Mouse (Mus musculus) limb, embryonic 14.5 days (tissue): ENCODE data around the gene Akt1. TPM values are rescaled to one million over a fixed set of nuclear protein-coding genes. Genes with fewer than 3 reads are reported as not detected.

ENCODE experiments used
- ATAC-seq: fragments of 200-750 bp; cut with Nextera tagmentation; 2 replicates; pipeline ENCODE4 v1.8.0; 2017; ENCODE audit warnings: low read depth, moderate number of reproducible peaks, moderate TSS enrichment; ENCODE audit not compliant: low FRiP score
- DNase-seq: peaks from one replicate; pipeline ENCODE4 v3.0.0-alpha.2; 2015; ENCODE audit warnings: low spot score
- H3K27ac ChIP-seq: fragments of 300-500 bp; sonication (generic); replicated peaks from 2 replicates; pipeline ENCODE4 v1.5.1; 2014; ENCODE audit warnings: low read depth, mild to moderate bottlenecking, low read length, moderate library complexity, mixed read lengths
- H3K27me3 ChIP-seq: fragments of 300-500 bp; sonication (generic); 2 replicates; pipeline ENCODE4 v1.6.1; 2014; ENCODE audit warnings: low read length, mixed read lengths; ENCODE audit not compliant: control insufficient read depth, insufficient read depth
- H3K36me3 ChIP-seq: fragments of 300-500 bp; sonication (generic); 2 replicates; pipeline ENCODE4 v1.6.1; 2014; ENCODE audit warnings: mild to moderate bottlenecking, low read length, moderate library complexity, mixed read lengths; ENCODE audit not compliant: control insufficient read depth, insufficient read depth
- H3K4me1 ChIP-seq: fragments of 300-500 bp; sonication (generic); 2 replicates; pipeline ENCODE4 v1.6.1; 2014; ENCODE audit warnings: antibody characterized with exemption, low read length, mixed read lengths; ENCODE audit not compliant: control insufficient read depth, insufficient read depth
- H3K4me2 ChIP-seq: fragments of 300-500 bp; sonication (generic); replicated peaks from 2 replicates; pipeline ENCODE4 v1.6.1; 2014; ENCODE audit warnings: low read depth, mild to moderate bottlenecking, low read length, moderate library complexity; ENCODE audit not compliant: severe bottlenecking
- H3K4me3 ChIP-seq: fragments of 300-500 bp; sonication (generic); replicated peaks from 2 replicates; pipeline ENCODE4 v1.5.1; 2014; ENCODE audit warnings: low read length
- H3K9ac ChIP-seq: fragments of 300-500 bp; sonication (generic); 2 replicates; pipeline ENCODE4 v1.6.1; 2014; ENCODE audit warnings: mild to moderate bottlenecking, low read depth, low read length, moderate library complexity; ENCODE audit not compliant: severe bottlenecking
- H3K9me3 ChIP-seq: fragments of 300-500 bp; sonication (generic); 2 replicates; pipeline ENCODE4 v1.6.1; 2016; ENCODE audit warnings: low read length; ENCODE audit not compliant: control insufficient read depth
- POLR2A ChIP-seq: fragments of 200-500 bp; IDR thresholded peaks from 2 replicates; pipeline ENCODE4 v1.8.0; 2012; ENCODE audit warnings: inconsistent platforms, mild to moderate bottlenecking, moderate library complexity, borderline replicate concordance; ENCODE audit not compliant: insufficient read depth, insufficient read length; ENCODE audit errors: extremely low read depth
- WGBS: fragments of 180-500 bp; shearing (Covaris S2); extraction: QIAGEN DNeasy Blood & Tissue Kit; methylation state at CpG from one replicate; pipeline ENCODE4 v1.1.7; 2014; 5-methylcytosine and 5-hydroxymethylcytosine counted together
- polyA plus RNA-seq, 2 experiments: library from polyadenylated mRNA; depleted of rRNA in 1 of 2; stranded (reverse) in 1 of 2; unstranded in 1 of 2; fragments of >200 nt; fragmentation: Nextera tagmentation in 1 of 2; extraction: Ambion mirVana in 1 of 2; gene quantifications; 2 replicates each; pipeline versions ENCODE4 v1.2.1 to v1.2.3; 2012 to 2014

Gene Akt1
- polyA plus RNA-seq, 2 experiments: 148 to 305 TPM

DNA sequence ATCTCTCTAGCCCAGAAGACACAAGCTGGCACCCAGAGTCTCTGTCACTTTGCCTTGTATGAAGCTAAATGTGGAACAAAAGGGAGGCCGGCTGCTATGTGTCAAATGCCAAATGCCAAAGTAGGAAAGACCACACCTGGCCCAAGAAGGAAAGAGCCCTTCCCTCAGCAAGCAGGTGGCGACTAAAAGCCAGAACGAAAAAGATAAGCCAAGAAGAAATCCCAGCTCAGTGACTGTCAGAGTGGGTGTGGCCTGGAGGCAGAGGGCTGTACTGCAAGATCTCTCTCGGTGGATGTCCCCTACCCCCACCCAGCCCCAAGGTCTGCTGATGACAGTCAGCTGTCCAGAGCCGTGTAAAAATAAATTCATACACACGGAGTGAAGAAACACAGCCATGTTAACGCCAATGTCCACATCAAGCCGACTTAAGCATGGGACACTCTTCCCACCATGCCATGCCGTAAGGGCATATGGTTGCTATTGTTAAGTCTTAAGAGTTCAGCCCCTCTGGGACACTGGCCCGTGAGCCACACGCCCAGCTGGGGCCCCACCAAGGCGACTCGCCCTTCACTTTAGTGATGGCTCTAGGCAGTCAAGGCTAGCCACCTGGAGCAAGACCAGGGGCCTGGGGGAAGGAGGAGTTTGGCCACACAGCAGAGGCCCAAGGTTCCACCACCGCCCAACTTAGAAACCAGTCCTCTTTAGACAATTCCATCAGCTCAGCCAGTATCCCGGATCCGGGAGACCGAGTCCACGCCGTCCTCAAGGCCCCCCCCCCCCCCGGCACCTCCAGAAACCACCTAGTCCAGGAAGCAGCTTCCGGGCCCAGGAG is 1.7 kb downstream of the Akt1 start:
- Histone ChIP-seq H3K36me3 (peaks cover 41% of the 10 kb centered on the region), H3K27me3 (peaks cover 2% of the 10 kb centered on the region; the same call in 1 of the 2 replicates), H3K4me2 (peak overlapping the region; percentile 94), H3K4me3 (peak overlapping the region; percentile 99), H3K27ac (peak overlapping the region; percentile 93), H3K4me1 (peaks cover 31% of the 10 kb centered on the region), H3K9ac (peak overlapping the region; percentile 99), H3K9me3 (no peaks in the 10 kb centered on the region)
- ATAC-seq (peak; percentile 35; the same call in 1 of the 2 replicates), DNase-seq (peak; percentile 46)
- TF ChIP-seq POLR2A: no peak
- 9% methylated on average over 19 of the region's 21 CpGs for WGBS

DNA sequence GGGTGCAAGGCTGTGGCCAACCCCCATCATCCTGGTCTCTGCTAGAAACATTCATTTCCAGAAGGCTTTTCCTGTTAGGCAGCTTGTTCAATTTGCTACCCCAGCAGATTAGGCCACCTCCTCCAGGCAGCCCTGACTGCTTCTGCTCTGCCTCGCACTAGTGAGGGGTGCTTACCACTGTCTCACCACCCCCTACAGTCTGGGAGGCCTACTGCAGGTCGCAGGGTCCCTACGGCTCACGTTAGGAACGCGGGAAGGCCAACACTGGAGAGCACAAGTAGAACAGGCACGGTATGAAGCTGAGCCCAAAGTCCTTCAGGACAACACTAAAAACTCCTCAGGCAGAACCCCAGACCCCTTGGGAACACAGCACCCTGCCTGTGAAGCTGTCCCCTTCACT is 2.8 kb downstream of the Akt1 start:
- Histone ChIP-seq H3K9me3 (no peaks in the 10 kb centered on the region), H3K4me1 (peaks cover 31% of the 10 kb centered on the region), H3K9ac (peak overlapping the region; percentile 22; the same call in 1 of the 2 replicates), H3K27ac (0 out of 2 replicates have a peak overlapping the region, but pooled peaks have one; percentile 55), H3K36me3 (peaks cover 50% of the 10 kb centered on the region), H3K4me3 (peak overlapping the region; percentile 99; the same call in 1 of the 2 replicates), H3K4me2 (peak overlapping the region; percentile 94), H3K27me3 (no peaks in the 10 kb centered on the region)
- TF ChIP-seq POLR2A: no peak
- WGBS: 74% methylated on average over 7 of the region's 7 CpGs
- ATAC-seq (no peak), DNase-seq (no peak)

DNA sequence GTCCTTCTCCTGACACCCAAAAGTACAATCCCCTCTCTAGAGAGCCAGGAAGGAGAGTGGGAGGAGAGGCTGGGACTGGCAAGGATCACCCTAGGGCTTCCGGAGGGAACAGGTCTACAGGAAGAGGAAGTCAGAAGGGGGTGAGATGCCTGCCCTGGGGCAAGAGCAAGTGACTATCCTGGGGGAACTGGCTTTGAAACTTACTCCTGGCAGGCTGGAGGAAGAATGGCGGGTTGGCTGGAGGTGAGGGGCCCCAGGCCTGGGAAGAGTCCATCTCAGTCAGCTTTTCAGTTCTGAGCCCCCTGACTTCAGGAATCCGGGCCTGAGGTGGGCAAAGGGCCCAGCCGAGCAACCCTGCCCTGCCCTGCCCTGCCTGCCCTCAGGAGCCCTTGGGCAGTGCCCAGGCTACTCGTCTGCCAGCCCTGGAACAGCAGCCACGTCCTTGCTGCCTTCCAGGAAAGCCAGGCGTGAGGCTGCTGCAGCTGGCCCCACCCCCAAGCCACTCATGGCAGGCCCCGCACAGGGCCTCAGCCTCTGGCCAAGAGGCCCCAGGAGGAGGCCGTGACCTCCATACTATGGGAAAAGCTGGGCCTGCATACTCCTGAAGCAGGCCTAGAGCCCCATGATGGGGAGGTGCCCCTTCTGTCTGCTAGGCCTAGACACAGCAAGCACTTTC is 3.8 kb downstream of the Akt1 start:
- H3K27ac ChIP-seq: peak overlapping the region; percentile 55; the same call in 1 of the 2 replicates
- H3K9ac ChIP-seq: peak overlapping the region; percentile 22; the same call in 1 of the 2 replicates

DNA sequence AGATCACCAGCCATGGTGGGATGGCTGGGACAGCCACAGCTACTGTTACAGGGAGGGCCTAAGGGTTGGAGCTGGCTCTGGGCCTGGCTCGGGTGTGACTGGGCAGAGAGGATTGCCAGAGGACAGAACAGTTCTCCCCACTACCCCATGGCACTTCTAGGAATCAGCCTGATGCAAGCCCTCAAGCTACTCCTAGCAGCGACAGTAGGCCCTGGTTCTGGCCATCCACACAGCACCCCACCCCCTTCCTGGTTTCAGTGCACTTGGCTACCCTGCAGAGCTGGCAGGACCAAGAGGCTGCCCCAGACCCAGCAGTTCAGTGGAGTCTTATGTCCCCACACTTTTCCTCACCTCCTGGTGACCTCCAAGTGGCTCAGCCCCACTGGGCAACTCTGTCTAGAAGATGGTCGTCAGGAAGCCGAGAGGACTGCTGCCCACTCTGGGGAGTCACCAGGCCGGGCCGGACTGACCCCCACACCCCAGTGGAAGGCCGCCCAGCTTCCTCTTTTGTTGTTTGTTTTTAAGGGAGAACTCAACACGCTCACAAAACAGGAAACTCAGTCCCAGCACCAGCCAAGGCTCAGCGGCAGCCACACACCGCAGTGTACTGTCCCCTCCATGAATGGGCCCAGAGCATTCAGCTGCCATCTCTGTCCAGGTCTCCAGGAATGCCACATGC is 6.9 kb downstream of the Akt1 start:
- ATAC-seq (no peak), DNase-seq (no peak)
- H3K4me1 ChIP-seq: peaks cover 59% of the 10 kb centered on the region
- H3K27me3 ChIP-seq: no peaks in the 10 kb centered on the region
- no peak overlapping the region for H3K4me3 ChIP-seq
- no peaks in the 10 kb centered on the region for H3K9me3 ChIP-seq
- no peak for TF ChIP-seq POLR2A
- no peak overlapping the region for H3K27ac ChIP-seq
- H3K9ac ChIP-seq: no peak overlapping the region
- peaks cover 83% of the 10 kb centered on the region for H3K36me3 ChIP-seq
- 84% methylated on average over 10 of the region's 10 CpGs for WGBS
- H3K4me2 ChIP-seq: no peak overlapping the region

More for the DNA sequence above, 3.8 kb downstream of the Akt1 start:
- TF ChIP-seq POLR2A: no peak
- no peak for ATAC-seq
- no peaks in the 10 kb centered on the region for H3K27me3 ChIP-seq
- no peak overlapping the region for H3K4me3 ChIP-seq
- peaks cover 41% of the 10 kb centered on the region for H3K4me1 ChIP-seq
- no peak for DNase-seq
- H3K9me3 ChIP-seq: no peaks in the 10 kb centered on the region
- 47% methylated on average over 8 of the region's 9 CpGs for WGBS
- no peak overlapping the region; the same call in 1 of the 2 replicates for H3K4me2 ChIP-seq
- peaks cover 59% of the 10 kb centered on the region for H3K36me3 ChIP-seq
